Comparison of ENCODE assay signal across 19 mouse cellular contexts in genomic region chr13:6891458-6892076, GRCm38 (mm10).
A peak's percentile ranks its signal among the peaks of the same experiment; 100 is the strongest.
DNase-seq lines count a peak whose midpoint lies in the region; ATAC-seq and TF ChIP-seq lines count a peak whose summit lies in the region.
"Had no signal": no experiment of that assay in that cellular context is flagged by ENCODE, and none has a peak within 500 bp of the region (broad histone marks: within the 10 kb centered on the region; RNA-seq: fewer than 3 reads in every experiment).

No protein-coding gene starts in this region.

- ATAC-seq in kidney, embryonic 16.5 days (ENCODE audit: low FRiP score, low TSS enrichment): peak; percentile 77; the same call in 1 of the 2 replicates
- ATAC-seq in midbrain, embryonic 11.5 days (ENCODE audit: low FRiP score): peak; percentile 81
- ATAC-seq: lung, postnatal 0 days had no signal

- H3K9ac ChIP-seq in kidney, embryonic 16.5 days (replicated peaks; ENCODE audit: low read length): no peak overlapping the region
- no peak overlapping the region for H3K9ac ChIP-seq in midbrain, embryonic 11.5 days (ENCODE audit: low read length)
- H3K9ac ChIP-seq: heart, embryonic 15.5 days; limb, embryonic 13.5 days; liver, embryonic 14.5 days; midbrain, embryonic 12.5 days had no signal

- TF ChIP-seq CTCF in brain, embryonic 14.5 days (IDR thresholded peaks at IDR 0.05; ENCODE audit: borderline replicate concordance, extremely low read depth, insufficient read depth, insufficient read length): no peak

- WGBS in kidney, embryonic 16.5 days: 15% methylated on average over 5 of the region's 5 CpGs
- WGBS in midbrain, embryonic 11.5 days: 24% methylated on average over 5 of the region's 5 CpGs

- no peak overlapping the region for H3K4me3 ChIP-seq in kidney, embryonic 16.5 days (ENCODE audit: low read length)
- no peak overlapping the region for H3K4me3 ChIP-seq in midbrain, embryonic 11.5 days (ENCODE audit: low read depth, low read length)
- H3K4me3 ChIP-seq: heart, adult 2 months; heart, embryonic 15.5 days; limb, embryonic 13.5 days; midbrain, embryonic 12.5 days had no signal

- H3K4me1 ChIP-seq in kidney, embryonic 16.5 days (ENCODE audit: insufficient read depth, low read length): no peaks in the 10 kb centered on the region
- H3K4me1 ChIP-seq in midbrain, embryonic 11.5 days (ENCODE audit: control insufficient read depth, insufficient read depth, low read length): peaks cover 7% of the 10 kb centered on the region; the same call in 1 of the 2 replicates
- H3K4me1 ChIP-seq: heart, embryonic 15.5 days; limb, embryonic 13.5 days had no signal

- no peak for TF ChIP-seq POLR2A in brain, embryonic 14.5 days (IDR thresholded peaks at IDR 0.05; ENCODE audit: borderline replicate concordance, extremely low read depth, insufficient read depth, insufficient read length, poor library complexity, severe bottlenecking)

- H3K4me2 ChIP-seq in kidney, embryonic 16.5 days (replicated peaks; ENCODE audit: low read depth, low read length): no peak overlapping the region
- no peak overlapping the region for H3K4me2 ChIP-seq in midbrain, embryonic 11.5 days
- H3K4me2 ChIP-seq: heart, embryonic 15.5 days; limb, embryonic 13.5 days; midbrain, embryonic 12.5 days had no signal

- H3K27ac ChIP-seq in kidney, embryonic 16.5 days (ENCODE audit: low read length): no peak overlapping the region
- no peak overlapping the region for H3K27ac ChIP-seq in midbrain, embryonic 11.5 days (ENCODE audit: low read depth, low read length)
- H3K27ac ChIP-seq: heart, adult 2 months; heart, embryonic 15.5 days; limb, embryonic 13.5 days; liver, embryonic 14.5 days; midbrain, embryonic 12.5 days; stomach, postnatal 0 days had no signal

- H3K9me3 ChIP-seq in kidney, embryonic 16.5 days (ENCODE audit: low read length): no peaks in the 10 kb centered on the region
- H3K9me3 ChIP-seq in midbrain, embryonic 11.5 days (ENCODE audit: control insufficient read depth, low read length): no peaks in the 10 kb centered on the region
- H3K9me3 ChIP-seq: heart, embryonic 15.5 days; limb, embryonic 13.5 days; midbrain, embryonic 12.5 days had no signal

- H3K36me3 ChIP-seq in kidney, embryonic 16.5 days (ENCODE audit: insufficient read depth, low read length): no peaks in the 10 kb centered on the region
- no peaks in the 10 kb centered on the region for H3K36me3 ChIP-seq in midbrain, embryonic 11.5 days (ENCODE audit: control insufficient read depth, insufficient read depth, low read length)
- H3K36me3 ChIP-seq: heart, embryonic 15.5 days; limb, embryonic 13.5 days; midbrain, embryonic 12.5 days had no signal

- H3K27me3 ChIP-seq in kidney, embryonic 16.5 days (ENCODE audit: insufficient read depth, low read length): no peaks in the 10 kb centered on the region
- H3K27me3 ChIP-seq in midbrain, embryonic 11.5 days (ENCODE audit: control insufficient read depth, insufficient read depth, low read length): no peaks in the 10 kb centered on the region
- H3K27me3 ChIP-seq: heart, embryonic 15.5 days; limb, embryonic 13.5 days; midbrain, embryonic 12.5 days had no signal

- DNase-seq in kidney, adult 9 months: no peak
- peak; percentile 62 for DNase-seq in brain, embryonic 14.5 days (ENCODE audit: low read depth)
- DNase-seq in embryo, embryonic 11 days: peak; percentile 59
- DNase-seq in midbrain, embryonic 11.5 days (ENCODE audit: low spot score, missing footprints): no peak
- DNase-seq in right cerebral cortex, adult 2 months (ENCODE audit: low spot score in 2 of 2): no peak
- no peak for DNase-seq in adrenal gland, adult 18-20 months (ENCODE audit: low spot score in 2 of 2)
- DNase-seq: cerebellum, postnatal 14 days; gastrocnemius, postnatal 10 days; heart, adult 2 months; kidney, postnatal 10 days; right cerebral cortex, postnatal 25 days; thymus, postnatal 36 days had no signal

Comparison
In these comparisons a context has a peak if more than half of its experiments do, and no peak if none do; other contexts are left out.
1. DNase-seq: peak in brain, embryonic 14.5 days (single experiment) and embryo, embryonic 11 days (single experiment); none in kidney, adult 9 months (single experiment), midbrain, embryonic 11.5 days (single experiment), right cerebral cortex, adult 2 months (0 of 2) and adrenal gland, adult 18-20 months (0 of 2).